Mouse (Mus musculus) lung, postnatal 0 days (tissue): ENCODE measurements around the gene Lrrc61.

ENCODE experiments used
- CTCF ChIP-seq: IDR thresholded peaks from 2 replicates; pipeline ENCODE4 v1.5.1; 2016; ENCODE audit warnings: antibody characterized with exemption, mild to moderate bottlenecking
- EP300 ChIP-seq: IDR thresholded peaks from 2 replicates; pipeline ENCODE4 v1.6.1; 2016; ENCODE audit warnings: antibody characterized with exemption, mild to moderate bottlenecking, control low read depth

- peak; percentile 82 for TF ChIP-seq CTCF
- TF ChIP-seq EP300, result no peak
Observed at GRCm38 (mm10) chr6:48538841-48539737, 15.5 kb upstream of the Lrrc61 start.
